Mouse (Mus musculus): ENCODE results near the gene Slc35a1.

DNA sequence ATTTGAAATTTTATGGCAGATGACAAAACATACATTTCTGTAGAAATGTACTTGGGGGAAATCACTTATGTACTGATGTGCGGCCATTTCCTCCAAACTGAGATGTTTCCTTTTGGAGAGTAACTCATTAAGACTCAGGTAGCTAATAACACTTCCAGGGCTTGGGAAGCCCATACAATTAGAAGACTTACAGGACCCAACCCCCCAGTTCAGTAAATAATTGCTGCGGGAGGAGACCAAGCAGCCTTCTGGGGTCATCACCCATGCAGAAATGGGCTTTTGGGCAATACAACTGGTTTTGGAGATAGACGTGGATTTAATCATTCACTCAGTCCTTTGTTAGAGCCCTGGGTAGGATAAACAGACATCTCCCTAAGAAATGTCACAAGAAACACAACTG, 20.0 kb upstream of the Slc35a1 start:
- TF ChIP-seq EP300 (IDR thresholded peaks at IDR 0.05; ENCODE audit: insufficient read depth, low read depth, low read length) (no peak), CTCF (IDR thresholded peaks at IDR 0.05; ENCODE audit: low read depth, low read length) (no peak)

Data from ES-Bruce4 (cell line).